Mouse (Mus musculus) midbrain, embryonic 11.5 days (tissue): ENCODE results near the gene Kcnk13. TPM values are rescaled to one million over a fixed set of nuclear protein-coding genes. Genes with fewer than 3 reads are reported as not detected.

Experiments used
- ATAC-seq: fragments of 200-750 bp; cut with Nextera tagmentation; 2 replicates; pipeline ENCODE4 v1.8.0; 2017; ENCODE audit warnings: moderate TSS enrichment, moderate library complexity; ENCODE audit not compliant: low FRiP score
- DNase-seq: peaks from one replicate; pipeline ENCODE4 v3.0.0; 2015; ENCODE audit warnings: low spot score; ENCODE audit errors: missing footprints
- H3K27ac ChIP-seq: fragments of 300-500 bp; sonication (generic); 2 replicates; pipeline ENCODE4 v1.5.1; 2014; ENCODE audit warnings: low read depth, low read length
- H3K27me3 ChIP-seq: fragments of 300-500 bp; sonication (generic); 2 replicates; pipeline ENCODE4 v1.6.1; 2014; ENCODE audit warnings: mild to moderate bottlenecking, low read length, moderate library complexity, mixed read lengths; ENCODE audit not compliant: control insufficient read depth, insufficient read depth
- H3K36me3 ChIP-seq: fragments of 300-500 bp; sonication (generic); 2 replicates; pipeline ENCODE4 v1.6.1; 2014; ENCODE audit warnings: mild to moderate bottlenecking, low read length, moderate library complexity, mixed read lengths; ENCODE audit not compliant: control insufficient read depth, insufficient read depth
- H3K4me1 ChIP-seq: fragments of 300-500 bp; sonication (generic); 2 replicates; pipeline ENCODE4 v1.6.1; 2014; ENCODE audit warnings: low read length; ENCODE audit not compliant: control insufficient read depth, insufficient read depth
- H3K4me2 ChIP-seq: fragments of 300-500 bp; sonication (generic); 2 replicates; pipeline ENCODE4 v1.6.1; 2014; ENCODE audit warnings: mild to moderate bottlenecking, moderate library complexity
- H3K4me3 ChIP-seq: fragments of 300-500 bp; sonication (generic); 2 replicates; pipeline ENCODE4 v1.5.1; 2014; ENCODE audit warnings: low read depth, low read length
- H3K9ac ChIP-seq: fragments of 300-500 bp; sonication (generic); 2 replicates; pipeline ENCODE4 v1.6.1; 2014; ENCODE audit warnings: low read length
- H3K9me3 ChIP-seq: fragments of 300-500 bp; sonication (generic); 2 replicates; pipeline ENCODE4 v1.6.1; 2016; ENCODE audit warnings: low read length; ENCODE audit not compliant: control insufficient read depth
- WGBS: fragments of 180-500 bp; shearing (Covaris S2); extraction: QIAGEN DNeasy Blood & Tissue Kit; methylation state at CpG from one replicate; pipeline ENCODE4 v1.1.7; 2014; 5-methylcytosine and 5-hydroxymethylcytosine counted together
- polyA plus RNA-seq: library from polyadenylated mRNA; unstranded; fragments of >200 nt; fragmentation: Nextera tagmentation; extraction: Ambion mirVana; gene quantifications from 2 replicates; pipeline ENCODE4 v1.2.1, GENCODE M21; 2014

The Kcnk13 gene
- polyA plus RNA-seq, 1 experiment from 2014 or later: 0.18 TPM

- Histone ChIP-seq H3K9ac (no peak overlapping the region), H3K4me2 (no peak overlapping the region), H3K4me3 (no peak overlapping the region), H3K4me1 (no peaks in the 10 kb centered on the region), H3K9me3 (no peaks in the 10 kb centered on the region), H3K36me3 (no peaks in the 10 kb centered on the region), H3K27ac (no peak overlapping the region), H3K27me3 (no peaks in the 10 kb centered on the region)
- ATAC-seq (no peak), DNase-seq (no peak)
- WGBS: 85% methylated on average over 5 of the region's 5 CpGs
Measured at GRCm38 (mm10) chr12:99999726-100000125, 35.4 kb downstream of the Kcnk13 start.

GRCm38 (mm10) chr12:100000381-100000780 is 36.1 kb downstream of the Kcnk13 start:
- no peaks in the 10 kb centered on the region for H3K9me3 ChIP-seq
- ATAC-seq (no peak), DNase-seq (no peak)
- no peak overlapping the region for H3K4me2 ChIP-seq
- H3K9ac ChIP-seq: no peak overlapping the region
- H3K4me1 ChIP-seq: no peaks in the 10 kb centered on the region
- H3K27ac ChIP-seq: no peak overlapping the region
- H3K27me3 ChIP-seq: no peaks in the 10 kb centered on the region
- 88% methylated on average over 7 of the region's 7 CpGs for WGBS
- H3K36me3 ChIP-seq: no peaks in the 10 kb centered on the region
- H3K4me3 ChIP-seq: no peak overlapping the region

GRCm38 (mm10) chr12:100001246-100001645 is 36.9 kb downstream of the Kcnk13 start:
- no peak overlapping the region for H3K27ac ChIP-seq
- 82% methylated on average over 3 of the region's 3 CpGs for WGBS
- H3K9me3 ChIP-seq: no peaks in the 10 kb centered on the region
- H3K9ac ChIP-seq: no peak overlapping the region
- no peaks in the 10 kb centered on the region for H3K27me3 ChIP-seq
- H3K4me3 ChIP-seq: no peak overlapping the region
- DNase-seq: no peak
- no peaks in the 10 kb centered on the region for H3K36me3 ChIP-seq
- H3K4me1 ChIP-seq: no peaks in the 10 kb centered on the region
- no peak for ATAC-seq
- H3K4me2 ChIP-seq: no peak overlapping the region

GRCm38 (mm10) chr12:100001910-100002309 is 37.6 kb downstream of the Kcnk13 start:
- Histone ChIP-seq H3K4me3 (no peak overlapping the region), H3K9ac (no peak overlapping the region), H3K27me3 (no peaks in the 10 kb centered on the region), H3K36me3 (no peaks in the 10 kb centered on the region), H3K4me1 (no peaks in the 10 kb centered on the region), H3K4me2 (no peak overlapping the region), H3K9me3 (no peaks in the 10 kb centered on the region), H3K27ac (no peak overlapping the region)
- 86% methylated on average over 3 of the region's 3 CpGs for WGBS
- ATAC-seq (no peak), DNase-seq (no peak)

- Histone ChIP-seq H3K9ac (no peak overlapping the region), H3K27me3 (no peaks in the 10 kb centered on the region), H3K4me1 (no peaks in the 10 kb centered on the region), H3K4me2 (no peak overlapping the region), H3K4me3 (no peak overlapping the region), H3K27ac (no peak overlapping the region), H3K9me3 (no peaks in the 10 kb centered on the region), H3K36me3 (no peaks in the 10 kb centered on the region)
- DNase-seq (no peak), ATAC-seq (no peak)
- 47% methylated on average over 8 of the region's 8 CpGs for WGBS
Measured at GRCm38 (mm10) chr12:100002914-100003587, 38.8 kb downstream of the Kcnk13 start.

GRCm38 (mm10) chr12:100005285-100005684 is 41.0 kb downstream of the Kcnk13 start:
- H3K9me3 ChIP-seq: no peaks in the 10 kb centered on the region
- 89% methylated on average over 5 of the region's 5 CpGs for WGBS

GRCm38 (mm10) chr12:100006681-100007080 is 42.4 kb downstream of the Kcnk13 start:
- no peak overlapping the region for H3K4me3 ChIP-seq

More at GRCm38 (mm10) chr12:100005285-100005684, 41.0 kb downstream of the Kcnk13 start:
- H3K27me3 ChIP-seq: no peaks in the 10 kb centered on the region
- no peak overlapping the region for H3K27ac ChIP-seq
- no peak overlapping the region for H3K9ac ChIP-seq
- no peak overlapping the region for H3K4me2 ChIP-seq
- no peaks in the 10 kb centered on the region for H3K4me1 ChIP-seq
- DNase-seq: no peak
- no peaks in the 10 kb centered on the region for H3K36me3 ChIP-seq
- no peak overlapping the region for H3K4me3 ChIP-seq
- no peak for ATAC-seq

GRCm38 (mm10) chr12:100012839-100013238 is 48.5 kb downstream of the Kcnk13 start:
- DNase-seq: no peak
- H3K9ac ChIP-seq: no peak overlapping the region
- WGBS: 91% methylated on average over 3 of the region's 3 CpGs
- no peak for ATAC-seq
- H3K9me3 ChIP-seq: no peaks in the 10 kb centered on the region
- H3K4me2 ChIP-seq: no peak overlapping the region
- H3K4me1 ChIP-seq: no peaks in the 10 kb centered on the region
- no peak overlapping the region for H3K27ac ChIP-seq
- H3K36me3 ChIP-seq: no peaks in the 10 kb centered on the region
- H3K4me3 ChIP-seq: no peak overlapping the region
- H3K27me3 ChIP-seq: no peaks in the 10 kb centered on the region

More at GRCm38 (mm10) chr12:100006681-100007080, 42.4 kb downstream of the Kcnk13 start:
- no peaks in the 10 kb centered on the region for H3K36me3 ChIP-seq
- H3K4me1 ChIP-seq: no peaks in the 10 kb centered on the region
- no peak overlapping the region for H3K27ac ChIP-seq
- H3K9me3 ChIP-seq: no peaks in the 10 kb centered on the region
- ATAC-seq (no peak), DNase-seq (no peak)
- 78% methylated on average over 2 of the region's 2 CpGs for WGBS
- no peaks in the 10 kb centered on the region for H3K27me3 ChIP-seq
- H3K4me2 ChIP-seq: no peak overlapping the region
- H3K9ac ChIP-seq: no peak overlapping the region

GRCm38 (mm10) chr12:100015146-100015545 is 50.8 kb downstream of the Kcnk13 start:
- H3K4me1 ChIP-seq: no peaks in the 10 kb centered on the region
- H3K9me3 ChIP-seq: no peaks in the 10 kb centered on the region
- DNase-seq (no peak), ATAC-seq (no peak)
- H3K27ac ChIP-seq: no peak overlapping the region
- no peaks in the 10 kb centered on the region for H3K27me3 ChIP-seq
- no peak overlapping the region for H3K4me3 ChIP-seq
- no peaks in the 10 kb centered on the region for H3K36me3 ChIP-seq
- WGBS: 91% methylated on average over 5 of the region's 5 CpGs
- no peak overlapping the region for H3K4me2 ChIP-seq
- H3K9ac ChIP-seq: no peak overlapping the region
